Mouse (Mus musculus) adrenal gland, adult (tissue): Measurements from ENCODE around the gene Map3k11.

Source experiments
- DNase-seq, 2 experiments: peaks; one replicate each; pipeline ENCODE4 v3.0.0; 2022 to 2023; ENCODE audit warnings: low spot score in 1 of 2; ENCODE audit not compliant: inconsistent age in 2 of 2

The Map3k11 gene

DNA sequence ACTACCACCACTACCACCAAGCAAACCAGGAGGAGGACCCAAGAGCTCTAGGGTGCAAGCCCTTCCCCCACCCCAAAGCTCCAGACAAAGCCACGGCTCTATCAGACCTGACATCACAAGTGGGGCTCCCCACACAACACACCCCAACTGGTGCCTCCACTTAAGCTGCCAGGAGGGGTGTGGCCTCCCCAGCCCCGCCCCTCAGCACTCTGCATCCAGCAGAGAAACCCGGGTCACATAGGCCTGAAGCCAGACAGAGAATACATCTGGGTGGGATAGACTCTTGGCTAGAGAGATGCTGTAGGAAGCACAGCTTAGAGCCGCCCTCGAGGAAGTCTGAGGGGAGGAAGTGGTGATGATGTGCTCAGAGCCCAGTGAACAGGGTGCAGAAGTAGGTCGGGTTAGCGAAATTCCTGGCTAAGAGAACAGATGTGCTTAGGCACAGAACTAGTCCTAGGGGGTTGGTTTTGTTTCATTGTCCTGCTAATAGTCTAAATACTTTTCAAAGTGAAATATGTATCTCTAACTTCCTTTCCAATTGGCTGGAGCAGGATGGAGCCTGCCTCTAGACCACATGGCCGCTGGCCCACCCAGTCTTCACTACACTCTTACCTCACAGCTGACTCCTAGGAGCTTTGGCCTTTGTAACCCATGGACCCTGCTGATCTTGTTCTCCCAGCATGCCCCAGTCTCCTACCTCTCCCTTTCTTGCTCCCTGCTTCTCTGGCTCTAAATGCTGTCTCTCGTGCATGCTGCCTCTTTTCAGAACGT, 16.4 kb downstream of the Map3k11 start:
- DNase-seq = no peak

DNA sequence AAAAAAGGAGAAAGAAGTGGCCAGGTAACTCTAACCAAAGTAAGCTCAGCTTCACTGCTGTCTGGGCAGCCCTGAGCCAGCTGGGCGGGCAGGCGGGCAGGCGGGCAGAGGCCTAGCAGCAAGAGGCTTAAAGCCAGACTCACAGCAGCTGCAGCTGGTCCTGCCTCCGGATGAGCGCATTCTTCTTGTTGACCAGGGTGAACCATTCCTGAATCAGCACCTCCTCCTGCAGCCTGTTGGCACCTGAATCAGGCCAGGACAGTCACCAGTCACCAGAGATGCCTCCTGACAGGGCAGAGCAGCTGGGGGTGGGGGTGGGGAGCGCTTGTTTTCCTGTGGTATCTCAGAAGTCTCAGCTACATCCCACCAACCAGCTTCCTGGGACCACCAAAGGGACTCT, 21.5 kb downstream of the Map3k11 start:
- DNase-seq = no peak

DNA sequence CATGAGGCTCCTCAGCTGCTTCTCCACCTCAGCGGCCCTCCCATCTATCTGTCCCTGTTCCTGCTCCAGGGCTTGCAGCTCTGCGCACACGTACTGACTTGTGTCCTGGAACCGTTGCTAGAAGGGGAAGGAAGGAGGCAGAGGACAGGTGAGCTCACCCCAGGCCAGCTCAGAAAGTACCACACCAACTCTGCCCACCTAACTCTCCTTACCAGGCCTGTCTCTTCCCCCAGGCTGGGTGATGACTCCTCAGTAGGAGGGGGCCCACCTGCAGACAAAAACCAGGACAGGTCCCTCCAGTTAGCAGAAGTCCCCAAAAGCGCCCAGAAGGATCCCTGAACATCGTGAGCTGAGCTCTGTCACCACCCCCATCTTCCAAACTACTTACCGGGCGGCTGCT, 22.0 kb downstream of the Map3k11 start:
- no peak for DNase-seq

DNA sequence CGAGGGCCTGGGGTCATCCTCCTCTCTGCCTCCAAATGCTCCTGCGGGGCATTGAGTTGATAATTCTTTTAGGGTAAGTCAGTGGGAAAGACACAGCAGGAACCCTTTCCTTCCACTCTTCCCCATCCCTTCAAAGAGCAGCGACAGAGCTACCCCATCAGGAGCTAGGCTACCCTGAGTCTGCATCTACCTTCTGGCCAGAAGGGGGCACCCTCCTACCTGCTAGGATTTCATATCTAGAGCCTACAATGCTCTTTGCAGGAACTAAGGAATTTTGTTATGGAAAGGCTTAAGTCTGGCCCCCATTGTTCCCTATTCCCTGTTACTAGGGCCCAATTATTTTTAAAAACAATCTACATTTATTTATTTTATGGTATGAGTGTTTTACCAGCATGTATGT, 22.7 kb downstream of the Map3k11 start:
- peak; percentile 76 to 89 for DNase-seq

DNA sequence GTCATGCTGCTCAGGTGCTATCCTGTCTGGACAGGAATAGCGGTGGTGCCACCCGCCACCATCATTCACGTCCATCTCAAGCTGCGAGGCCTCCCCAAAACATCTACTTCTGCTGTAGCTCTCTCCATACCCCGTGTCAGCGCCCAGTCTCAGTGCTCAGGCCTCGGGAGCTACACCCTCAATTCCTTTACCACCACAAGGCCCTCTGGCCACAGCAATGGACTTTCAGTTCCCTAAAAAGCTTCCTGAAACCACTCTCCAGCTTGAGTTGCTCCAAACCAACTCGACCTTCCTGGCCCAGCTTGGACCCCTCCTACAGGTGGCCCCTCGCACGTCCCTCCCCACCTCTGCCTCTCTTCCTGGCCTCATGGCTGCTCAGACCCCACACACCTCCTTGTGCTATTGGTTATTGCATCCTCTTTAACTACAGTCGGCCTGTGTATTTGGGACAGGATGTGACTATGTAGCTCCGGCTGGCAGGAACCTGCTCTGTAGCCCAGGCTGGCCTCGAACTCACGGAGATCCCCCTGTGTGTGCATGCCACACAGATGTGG, 23.4 kb downstream of the Map3k11 start:
- DNase-seq = peak in 1 of 2 experiments; percentile 36

DNA sequence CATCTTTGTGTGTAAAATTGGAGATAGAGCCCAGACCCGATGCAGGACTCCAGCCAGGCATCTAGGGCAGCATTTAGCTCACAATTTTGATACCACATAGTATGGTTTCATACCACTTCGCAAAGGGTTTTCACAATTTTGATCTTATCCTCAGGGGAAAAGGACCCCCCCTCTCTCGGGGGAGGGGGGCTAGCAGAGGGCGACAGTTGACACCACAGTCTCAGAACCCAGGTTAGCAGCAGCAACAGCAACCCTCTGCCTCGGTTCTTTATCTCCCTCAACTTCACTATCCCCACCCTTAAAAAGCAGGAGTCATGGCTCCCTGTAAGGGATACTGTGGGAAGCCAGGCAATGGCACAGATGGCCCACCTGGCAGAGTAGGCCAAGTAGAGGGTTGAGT, 24.7 kb downstream of the Map3k11 start:
- no peak for DNase-seq

DNA sequence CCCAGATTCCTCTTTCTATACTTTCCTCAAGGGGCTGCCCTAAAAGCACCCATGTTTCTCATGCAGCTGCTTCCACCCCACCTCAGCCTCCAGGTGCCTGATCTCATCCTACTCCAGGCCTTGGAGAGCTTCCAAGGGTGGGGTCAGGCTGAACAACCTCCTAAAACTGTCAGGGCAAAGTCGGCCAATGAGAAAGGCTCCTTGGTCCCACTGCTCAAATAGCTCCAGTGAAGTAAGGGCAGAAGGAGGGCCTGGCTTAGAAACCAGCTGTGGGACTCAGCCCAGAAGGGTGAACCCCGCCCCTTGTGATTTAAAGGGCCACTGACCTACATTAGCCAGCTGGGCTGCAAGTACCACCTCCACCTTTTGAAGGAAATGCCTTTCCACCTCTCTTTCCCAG, 25.2 kb downstream of the Map3k11 start:
- peak; percentile 58 to 83 for DNase-seq

DNA sequence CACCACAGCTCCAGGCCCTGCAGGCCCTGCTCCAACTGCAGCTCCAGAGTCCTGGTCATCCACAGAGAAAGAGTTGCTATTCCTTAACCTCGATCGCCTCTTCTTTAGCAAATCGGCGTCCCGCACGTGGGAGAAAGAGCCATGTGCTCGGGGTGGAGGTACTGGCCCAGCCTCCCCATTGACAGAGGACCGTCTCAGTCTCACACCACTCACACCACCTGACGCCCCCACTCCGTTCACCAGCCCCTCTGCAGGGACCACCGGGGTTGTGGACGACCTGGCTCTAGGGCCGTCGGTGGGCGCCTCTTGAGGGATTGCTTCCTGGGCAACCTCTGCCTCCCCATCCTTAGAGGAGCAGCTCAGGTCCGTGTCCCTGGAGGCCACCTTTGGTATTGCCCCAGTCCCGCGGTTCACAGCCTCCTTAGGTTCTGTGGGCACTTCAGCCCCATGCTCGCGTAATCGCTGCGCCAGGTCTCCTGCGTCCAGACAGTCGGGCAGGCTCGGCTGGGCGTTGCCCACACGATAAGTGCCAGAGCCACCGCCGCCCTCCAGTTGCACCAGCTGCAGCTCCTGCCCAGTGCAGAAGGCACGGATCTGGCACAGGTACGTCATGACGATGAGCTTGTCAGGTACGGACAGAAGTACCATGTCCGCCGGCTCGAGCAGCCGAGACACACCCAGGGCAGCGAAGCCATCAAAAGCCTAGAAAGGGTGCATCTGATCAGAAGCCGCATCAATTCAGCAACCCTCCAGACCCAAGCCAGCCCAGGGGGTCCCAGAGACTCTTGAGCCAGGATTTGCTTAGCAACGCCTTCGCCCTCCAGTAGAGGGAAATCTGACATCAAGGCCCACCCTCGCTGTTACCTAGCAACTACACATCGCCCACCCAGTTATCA, 27.5 kb downstream of the Map3k11 start:
- peak; percentile 41 to 55 for DNase-seq

DNA sequence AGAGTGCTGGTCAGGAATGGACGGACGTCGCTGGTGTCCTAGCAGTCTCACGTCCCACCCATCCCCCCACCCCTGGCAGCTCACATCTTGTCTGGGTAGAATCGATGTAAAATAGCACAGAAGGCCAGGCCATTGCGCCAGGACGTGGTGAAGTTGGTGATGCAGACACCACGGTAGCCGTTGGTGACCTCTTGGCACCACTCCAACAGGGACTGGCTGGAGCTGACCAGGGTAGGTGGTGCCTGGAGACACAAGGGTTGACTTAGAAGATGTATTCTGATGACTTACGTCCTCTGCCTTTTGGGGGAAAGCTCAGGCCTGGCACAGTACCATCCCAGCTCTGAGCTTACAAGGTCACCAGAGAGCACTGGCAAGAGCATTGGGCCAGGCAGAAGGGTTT, 28.4 kb downstream of the Map3k11 start:
- DNase-seq = peak; percentile 30 to 61

DNA sequence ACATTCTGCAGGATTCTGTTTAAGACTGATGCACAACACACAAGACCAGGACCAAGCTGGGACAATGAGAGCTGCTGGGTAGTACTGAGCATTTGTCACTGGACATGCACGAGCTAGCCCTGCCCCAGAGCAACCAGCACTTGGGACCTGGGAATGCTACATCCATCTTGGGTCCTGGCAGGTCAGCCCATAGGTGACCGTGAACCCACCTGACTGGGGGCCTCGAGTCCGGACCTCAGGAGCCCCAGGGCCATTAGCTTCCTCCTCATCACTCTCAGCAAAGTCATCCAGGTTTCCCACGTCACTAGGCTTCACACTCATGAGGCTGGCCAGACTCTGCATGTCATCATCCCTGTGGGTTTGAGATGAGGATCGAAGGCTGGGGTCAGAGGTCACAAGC, 32.7 kb downstream of the Map3k11 start:
- DNase-seq = no peak

DNA sequence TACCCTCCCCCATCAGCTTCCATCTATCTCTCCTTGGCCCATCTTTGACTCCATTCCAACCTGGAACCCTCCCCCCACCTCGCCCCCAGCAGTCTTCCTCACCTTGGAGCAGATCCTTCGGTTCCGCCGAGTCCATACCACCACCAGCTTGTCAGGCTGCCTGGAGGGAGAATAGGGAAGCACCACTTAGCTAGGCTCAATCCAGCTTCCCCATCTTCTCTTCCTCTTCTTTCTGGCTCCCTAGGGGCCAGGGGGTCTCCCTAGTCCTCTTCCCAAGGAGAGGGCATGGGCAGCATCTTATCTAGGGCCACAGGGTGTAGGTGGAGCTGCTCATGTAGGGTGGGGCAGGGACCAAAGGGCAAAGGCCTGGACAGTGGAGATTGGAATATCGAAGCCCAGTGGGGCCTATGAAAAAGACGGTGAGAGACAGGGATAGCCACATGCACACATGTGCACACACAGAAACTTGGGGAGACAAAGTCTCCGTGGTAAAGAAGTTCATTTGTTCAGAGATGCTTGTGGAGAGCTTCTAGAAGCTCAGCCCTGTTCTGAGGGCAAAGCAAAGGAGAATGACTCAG, 34.4 kb downstream of the Map3k11 start:
- DNase-seq = no peak

DNA sequence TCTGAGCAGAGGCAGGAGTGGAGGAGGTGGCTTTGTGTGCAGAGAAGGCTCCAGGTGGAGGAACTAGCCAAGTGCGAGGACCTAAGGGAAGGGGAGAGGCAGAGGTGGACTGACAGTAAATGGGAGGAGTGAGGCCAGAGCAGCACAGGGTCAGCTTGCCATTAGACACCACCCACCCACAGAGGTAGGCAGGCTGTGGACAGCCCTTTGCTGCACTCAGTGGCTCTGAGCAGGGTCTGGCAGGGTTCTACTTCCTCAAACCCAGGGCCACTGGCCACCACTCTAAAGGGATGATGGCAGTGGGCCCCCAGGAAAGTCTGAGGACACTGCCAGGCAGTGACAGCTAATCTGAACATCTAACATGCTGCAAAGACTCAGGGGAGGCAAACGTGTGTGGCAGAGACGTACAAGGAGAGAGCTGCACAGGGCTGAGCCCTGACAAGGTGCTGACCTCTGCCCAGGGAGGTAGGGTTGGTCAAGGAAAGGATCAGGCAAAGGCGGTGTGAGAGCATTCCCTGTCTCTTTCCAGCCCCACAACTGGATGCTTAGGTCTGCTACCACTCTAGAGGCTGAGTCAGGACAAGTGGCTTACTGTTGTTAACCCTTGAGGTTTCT, 35.5 kb downstream of the Map3k11 start:
- DNase-seq = no peak

DNA sequence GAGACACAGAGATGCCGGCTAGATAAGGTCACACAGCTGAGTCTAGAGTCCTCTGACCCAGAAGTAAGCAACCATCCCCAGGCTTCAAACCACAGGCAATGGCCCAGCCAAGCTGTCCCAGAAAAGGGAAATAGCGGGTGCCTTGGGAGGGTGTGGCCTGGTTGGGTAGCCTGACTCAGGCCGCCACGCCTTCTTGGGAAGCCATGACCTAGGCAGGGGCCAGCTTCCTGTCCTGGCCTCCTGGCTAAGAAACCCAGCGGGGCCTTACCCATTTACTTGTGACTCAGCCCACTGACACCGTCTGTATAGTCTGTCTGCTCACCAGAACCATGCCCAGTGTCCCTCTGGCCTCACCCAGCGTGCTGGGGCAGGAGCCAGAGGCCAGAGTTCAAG, 36.0 kb downstream of the Map3k11 start:
- peak; percentile 82 to 94 for DNase-seq

DNA sequence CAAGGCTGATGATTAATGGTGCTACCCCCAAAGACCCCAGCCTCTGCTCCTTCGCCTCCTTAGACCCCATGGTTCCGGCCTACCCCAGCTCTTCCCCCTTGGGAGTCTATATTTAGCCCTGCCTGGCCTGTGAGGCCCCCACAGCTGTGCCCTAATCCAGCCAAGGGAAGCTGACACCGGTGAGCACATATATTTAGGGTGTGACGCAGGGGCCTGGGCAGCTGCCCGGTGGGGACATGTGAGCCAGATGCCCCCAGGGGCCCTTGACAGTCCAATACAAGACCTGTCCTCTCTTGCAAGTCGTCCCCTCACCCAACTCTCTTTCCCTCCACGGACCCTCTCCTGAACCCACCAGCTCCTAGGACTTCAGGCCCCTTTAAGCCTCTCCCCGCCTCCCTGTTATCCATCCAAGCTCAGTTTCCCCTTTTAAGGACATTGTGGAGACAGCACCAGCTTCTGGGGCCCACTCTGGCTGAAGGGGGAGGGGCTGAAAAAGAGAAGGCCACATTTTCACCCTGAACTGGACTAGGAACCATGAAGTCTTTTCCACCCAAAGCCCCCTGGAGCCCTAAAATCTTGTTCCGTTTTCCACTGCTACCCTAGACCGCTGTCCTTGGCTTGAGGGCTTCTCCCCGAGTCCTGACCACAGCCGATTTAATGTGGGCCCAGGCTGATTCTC, 36.6 kb downstream of the Map3k11 start:
- peak; percentile 50 to 79 for DNase-seq

DNA sequence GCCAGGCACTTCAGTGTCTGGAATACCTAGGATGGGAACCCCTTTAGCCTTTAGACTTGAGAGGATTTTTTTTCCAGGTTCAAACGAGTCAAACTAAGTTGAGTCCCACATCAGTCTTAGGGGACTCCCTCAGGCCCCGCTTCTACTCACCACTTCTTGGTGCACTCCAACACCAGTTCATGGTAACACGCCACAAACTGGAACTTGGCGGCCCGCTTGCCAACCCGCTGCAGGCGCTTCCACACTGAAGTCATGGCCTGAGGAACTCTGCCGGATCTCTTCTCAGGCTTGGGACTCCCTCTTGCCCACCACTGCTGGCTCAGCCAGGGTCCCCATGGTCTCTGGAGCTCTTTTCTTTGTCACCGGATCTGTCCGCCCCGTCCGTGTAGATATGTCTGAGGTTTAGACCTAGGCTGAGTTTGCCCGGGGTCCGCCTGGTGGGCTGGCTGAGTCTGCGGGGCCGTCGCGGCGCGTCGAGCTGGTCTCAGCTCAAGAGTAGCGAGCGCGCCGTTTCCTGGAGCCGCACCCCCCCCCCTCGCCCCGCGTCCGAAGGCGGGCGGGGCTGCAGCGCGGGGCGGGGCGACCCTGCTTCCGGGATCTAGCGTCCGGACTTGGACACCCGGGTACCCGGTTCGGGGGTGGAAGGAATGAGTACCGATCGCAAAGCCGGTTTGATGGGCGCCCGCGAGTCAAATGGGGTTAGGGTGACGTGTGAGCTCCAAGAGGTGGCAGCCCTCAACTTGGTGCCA, 37.4 kb downstream of the Map3k11 start, which contains the start of gene Ehbp1l1:
Gene Ehbp1l1, minus strand, starts transcription at position 551 of the 749 bp plus-strand sequence.
- DNase-seq = peak; percentile 79 to 93

DNA sequence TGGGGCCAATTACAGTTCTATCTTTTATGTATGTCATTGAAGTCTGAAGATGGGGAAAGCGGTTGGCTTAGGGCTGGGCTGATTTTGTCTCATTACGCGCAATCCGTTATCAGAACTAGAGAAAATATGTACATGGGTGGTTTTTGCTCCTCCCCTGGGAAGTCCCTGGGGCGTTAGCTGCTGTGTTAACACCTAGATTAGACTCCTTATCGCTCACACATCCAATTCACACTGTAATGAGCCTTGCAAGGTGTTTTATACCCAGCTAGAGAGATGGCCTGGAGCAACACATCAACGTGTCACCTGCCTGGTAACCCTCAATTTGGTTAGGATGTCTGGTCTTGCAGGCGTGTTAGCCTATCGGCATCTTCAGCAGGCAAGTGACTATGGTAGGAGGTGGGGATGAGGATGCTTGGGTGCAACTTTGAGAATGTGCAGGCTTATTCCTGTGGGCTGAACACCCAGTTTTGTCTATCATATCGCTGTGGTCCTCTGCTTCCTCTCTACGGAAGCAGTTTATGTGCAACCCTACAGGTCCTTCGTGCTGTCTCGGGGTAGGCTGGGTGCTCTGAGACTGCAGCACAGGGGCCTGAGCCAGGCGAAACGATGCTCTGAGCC, 38.5 kb downstream of the Map3k11 start:
- DNase-seq = peak in 1 of 2 experiments; percentile 52

DNA sequence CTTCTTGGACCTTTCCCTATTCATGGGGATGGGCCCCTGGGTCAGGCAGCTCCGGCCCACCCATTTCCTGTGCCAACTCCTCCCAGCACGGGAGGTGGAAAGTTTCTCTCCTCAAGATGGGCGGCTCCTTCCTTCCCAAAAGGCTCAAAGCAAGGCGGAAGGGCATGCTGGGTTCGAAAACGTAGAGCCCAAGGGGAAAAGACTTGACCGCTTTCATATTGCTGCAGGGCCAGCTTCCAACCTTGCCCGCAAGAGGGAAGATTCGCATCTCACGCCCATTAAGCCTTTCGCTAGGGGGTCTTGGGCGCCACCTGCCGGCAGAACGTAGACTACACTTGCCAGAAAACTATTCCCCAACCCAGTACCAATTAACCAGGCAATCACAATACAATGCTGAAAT, 39.2 kb downstream of the Map3k11 start:
- peak; percentile 86 to 96 for DNase-seq

DNA sequence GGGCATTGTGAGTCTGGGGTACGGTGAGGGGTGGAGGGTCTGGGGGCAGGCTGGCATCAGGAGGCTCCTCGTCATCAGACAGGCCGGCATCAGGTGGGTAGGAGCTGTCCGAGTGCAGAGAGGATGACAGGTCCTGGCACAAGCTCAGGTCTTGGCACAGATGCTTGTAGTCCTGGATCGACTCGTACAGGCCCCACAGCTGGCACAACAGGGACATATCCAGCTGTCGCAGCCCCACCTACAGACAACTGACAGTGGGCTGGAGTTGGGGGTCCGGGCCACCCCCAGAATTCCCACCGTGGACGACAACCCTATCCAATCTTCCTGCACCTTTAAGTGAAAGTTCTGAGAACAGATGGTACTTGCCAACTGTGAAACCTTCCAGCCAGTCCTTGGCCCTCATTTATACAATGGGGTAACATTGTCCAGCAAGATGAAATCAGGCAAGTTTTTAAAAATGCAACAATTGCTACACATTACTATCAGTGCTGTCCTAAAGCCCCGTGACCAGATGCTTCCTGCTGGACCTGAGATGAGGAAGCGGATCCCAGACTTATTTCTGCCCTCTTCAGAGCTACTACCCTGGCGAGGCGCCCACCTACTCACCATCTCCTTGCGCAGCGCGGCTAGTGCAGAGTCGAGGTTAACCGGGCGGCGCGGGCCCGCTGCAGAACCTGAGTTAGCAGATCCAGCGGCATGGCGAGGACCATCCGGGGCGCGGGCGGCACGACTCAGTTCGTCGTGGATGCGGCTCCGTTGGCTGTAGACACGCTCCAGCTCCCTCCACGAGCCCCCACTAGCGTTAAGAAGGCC, 40.3 kb downstream of the Map3k11 start:
- DNase-seq = peak; percentile 64 to 87
